Mouse (Mus musculus) retina, postnatal 7 days (tissue): ENCODE measurements at regions not wholly inside any gene's neighbourhood (a gene's known extent, or its start where the extent isn't known, plus 50 kb on each side); places are given as distances from the start of the nearest gene placed in this dataset.

Source experiments
- DNase-seq: peaks from one replicate; pipeline ENCODE4 v3.0.0-alpha.2; 2012; ENCODE audit warnings: low read depth, low spot score

GRCm38 (mm10) chr14:39956588-39956987 is 483.7 kb upstream of the Nrg3 start:
- no peak for DNase-seq

- peak; percentile 3 for DNase-seq
Observed at GRCm38 (mm10) chr14:39944708-39945107, 471.8 kb upstream of the Nrg3 start.
